Mouse (Mus musculus) skeletal muscle tissue, adult 2 months (tissue): ENCODE results near the gene Hpcal4.
A peak's percentile ranks its signal among the peaks of the same experiment; 100 is the strongest.

Experiments used
- DNase-seq: peaks from one replicate; pipeline ENCODE4 v3.0.0-alpha.2; 2012; ENCODE audit warnings: low read depth, low spot score

Gene Hpcal4

GRCm38 (mm10) chr4:123237386-123238266 lies 54.6 kb downstream of the Hpcal4 start:
- peak; percentile 62 for DNase-seq

- peak; percentile 78 for DNase-seq
Observed at GRCm38 (mm10) chr4:123239361-123240203, 56.6 kb downstream of the Hpcal4 start.
